Mouse (Mus musculus) T-helper 17 cell (primary cell): ENCODE results near the gene Frem1.

Source experiments
- in situ Hi-C, 2 experiments: fragments of 300-600 bp; cut with MboI, MseI; formaldehyde crosslinking; loops; 1 replicate in 1 of 2; 2 replicates in 1 of 2; pipeline ENCODE4 v1.15.1; 2025; ENCODE audit warnings: high pct_unique_total_duplicates in 2 of 2

Frem1 gene

GRCm38 (mm10) chr4:83051634-83052577 is at the start of gene Frem1:
Gene Frem1 (minus strand): TSS chr4:83052339.
- in situ Hi-C loops = no loop called here

- in situ Hi-C loops = no loop called here
Measured at GRCm38 (mm10) chr4:83099025-83099424, 46.9 kb upstream of the Frem1 start.

GRCm38 (mm10) chr4:83093941-83094340 is 41.8 kb upstream of the Frem1 start:
- in situ Hi-C loops = no loop called here

- in situ Hi-C loops = no loop called here
Measured at GRCm38 (mm10) chr4:83090691-83091448, 38.7 kb upstream of the Frem1 start.

GRCm38 (mm10) chr4:83080364-83081174 is 28.4 kb upstream of the Frem1 start:
- in situ Hi-C loops = no loop called here

GRCm38 (mm10) chr4:83064191-83064590 is 12.1 kb upstream of the Frem1 start:
- in situ Hi-C loops = no loop called here

GRCm38 (mm10) chr4:83061564-83061963 is 9.4 kb upstream of the Frem1 start:
- in situ Hi-C loops = no loop called here

- in situ Hi-C loops = no loop called here
Measured at GRCm38 (mm10) chr4:83058617-83059016, 6.5 kb upstream of the Frem1 start.

- in situ Hi-C loops = no loop called here
Measured at GRCm38 (mm10) chr4:83058182-83058581, 6.0 kb upstream of the Frem1 start.

GRCm38 (mm10) chr4:83056496-83056895 is 4.4 kb upstream of the Frem1 start:
- in situ Hi-C loops = no loop called here

- in situ Hi-C loops = no loop called here
Measured at GRCm38 (mm10) chr4:83055444-83055843, 3.3 kb upstream of the Frem1 start.

- in situ Hi-C loops = no loop called here
Measured at GRCm38 (mm10) chr4:83053206-83053605, 1.1 kb upstream of the Frem1 start.

GRCm38 (mm10) chr4:83051176-83051575 is 963 bp downstream of the Frem1 start:
- in situ Hi-C loops = no loop called here

- in situ Hi-C loops = no loop called here
Measured at GRCm38 (mm10) chr4:83050151-83050796, 1.9 kb downstream of the Frem1 start.

GRCm38 (mm10) chr4:83049288-83049687 is 2.9 kb downstream of the Frem1 start:
- in situ Hi-C loops = no loop called here

GRCm38 (mm10) chr4:83048561-83048960 is 3.6 kb downstream of the Frem1 start:
- in situ Hi-C loops = no loop called here

GRCm38 (mm10) chr4:83046806-83047205 is 5.3 kb downstream of the Frem1 start:
- in situ Hi-C loops = no loop called here

GRCm38 (mm10) chr4:83046069-83046468 is 6.1 kb downstream of the Frem1 start:
- in situ Hi-C loops = no loop called here

- in situ Hi-C loops = no loop called here
Measured at GRCm38 (mm10) chr4:83045266-83045665, 6.9 kb downstream of the Frem1 start.

- in situ Hi-C loops = no loop called here
Measured at GRCm38 (mm10) chr4:83040780-83041179, 11.4 kb downstream of the Frem1 start.

GRCm38 (mm10) chr4:83032780-83033179 is 19.4 kb downstream of the Frem1 start:
- in situ Hi-C loops = no loop called here
